Mouse (Mus musculus): ENCODE results near the gene Calcoco2. TPM values are rescaled to one million over a fixed set of nuclear protein-coding genes. Genes with fewer than 3 reads are reported as not detected.

Gene Calcoco2
- not detected for polyA plus RNA-seq (2014; fragmentation: Illumina TruSeq; extraction: RNeasy Lipid Tissue Mini Kit (QIAGEN cat#74804); ENCODE audit: low replicate concordance)

DNA sequence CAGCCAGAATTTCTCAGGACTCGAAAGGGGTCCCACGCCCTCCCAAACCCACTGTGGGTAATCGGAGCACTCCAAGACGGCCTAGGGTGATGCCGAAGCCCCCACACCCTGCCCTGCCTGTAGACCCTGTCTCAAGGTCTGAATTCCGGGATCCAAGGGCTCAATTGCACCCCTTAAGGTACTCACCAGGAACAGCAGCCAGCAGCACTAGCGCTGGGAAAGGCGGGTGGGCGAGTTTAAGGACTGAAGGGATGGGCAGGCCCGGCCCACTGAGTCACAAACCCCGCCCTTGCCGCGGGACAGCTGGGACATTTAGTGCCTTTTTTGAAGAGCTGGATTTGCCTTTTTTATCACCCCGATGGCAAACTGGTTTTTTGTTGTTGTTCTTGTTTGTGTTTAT is at the start of gene Calcoco2:
Gene Calcoco2, minus strand, starts transcription at position 214 of the 400 bp plus-strand sequence.

GRCm38 (mm10) chr11:96133239-96133865 is 21.6 kb upstream of the Calcoco2 start, which contains the start of gene Ttll6:
Gene Ttll6, plus strand, starts transcription at chr11:96133786.

GRCm38 (mm10) chr11:96075509-96076220 is 36.1 kb downstream of the Calcoco2 start, which contains the start of gene Atp5g1:
Gene Atp5g1, minus strand, starts transcription at chr11:96075670.

DNA sequence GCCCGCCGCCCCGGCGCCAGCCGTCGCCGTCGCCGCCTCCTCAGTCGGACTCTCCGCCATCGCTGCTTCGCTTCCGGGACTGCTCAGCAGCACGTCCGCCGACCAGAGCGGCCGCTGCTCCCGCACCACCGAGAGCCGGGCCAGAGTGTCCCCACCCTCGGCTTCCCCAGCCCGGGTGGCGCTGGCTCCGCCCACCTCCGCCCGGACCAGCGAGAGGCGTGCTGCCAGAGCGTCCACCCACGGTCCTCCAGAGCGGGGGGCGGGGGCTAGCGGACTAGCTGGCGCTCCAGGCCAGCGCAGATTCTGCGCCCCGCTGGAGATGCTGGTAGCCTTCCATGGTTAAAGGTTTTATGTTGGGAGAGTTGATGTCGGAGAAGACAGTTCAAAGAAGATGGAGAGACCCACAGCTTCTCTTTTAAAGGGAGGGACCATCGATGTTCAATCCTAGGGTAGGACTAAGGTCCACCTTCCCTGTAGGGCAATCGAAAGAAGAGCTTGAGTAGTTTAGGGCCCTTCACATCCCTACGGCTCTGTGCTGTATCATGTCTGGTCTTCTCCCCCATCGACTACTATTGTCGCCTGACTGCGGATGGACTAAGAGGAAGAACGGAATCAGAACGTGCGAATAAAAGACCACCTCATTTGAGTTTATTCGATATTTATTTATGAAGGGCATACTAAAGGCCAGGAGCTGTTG is 46.4 kb downstream of the Calcoco2 start, which contains the start of gene Ube2z:
Gene Ube2z, minus strand, starts transcription at position 174 of the 697 bp plus-strand sequence.

Other genes starting within 250 kb of the Calcoco2 start
- gene B4galnt2, start 197.1 kb downstream of the Calcoco2 start, polyA plus RNA-seq (2014; fragmentation: Illumina TruSeq; extraction: RNeasy Lipid Tissue Mini Kit (QIAGEN cat#74804); ENCODE audit: low replicate concordance) = 312 TPM
- gene Igf2bp1, start 106.0 kb downstream of the Calcoco2 start, polyA plus RNA-seq (2014; fragmentation: Illumina TruSeq; extraction: RNeasy Lipid Tissue Mini Kit (QIAGEN cat#74804); ENCODE audit: low replicate concordance) = not detected
- not detected for gene Gip, start 87.4 kb downstream of the Calcoco2 start, polyA plus RNA-seq (2014; fragmentation: Illumina TruSeq; extraction: RNeasy Lipid Tissue Mini Kit (QIAGEN cat#74804); ENCODE audit: low replicate concordance)
- 16.2 TPM for gene Snf8, start 77.1 kb downstream of the Calcoco2 start, polyA plus RNA-seq (2014; fragmentation: Illumina TruSeq; extraction: RNeasy Lipid Tissue Mini Kit (QIAGEN cat#74804); ENCODE audit: low replicate concordance)
- 16.7 TPM for gene Ube2z, start 46.6 kb downstream of the Calcoco2 start, polyA plus RNA-seq (2014; fragmentation: Illumina TruSeq; extraction: RNeasy Lipid Tissue Mini Kit (QIAGEN cat#74804); ENCODE audit: low replicate concordance)
- 2.2 TPM for gene Atp5g1, start 36.3 kb downstream of the Calcoco2 start, polyA plus RNA-seq (2014; fragmentation: Illumina TruSeq; extraction: RNeasy Lipid Tissue Mini Kit (QIAGEN cat#74804); ENCODE audit: low replicate concordance)
- not detected for gene Ttll6, start 21.8 kb upstream of the Calcoco2 start, polyA plus RNA-seq (2014; fragmentation: Illumina TruSeq; extraction: RNeasy Lipid Tissue Mini Kit (QIAGEN cat#74804); ENCODE audit: low replicate concordance)
- not detected for gene Hoxb13, start 82.4 kb upstream of the Calcoco2 start, polyA plus RNA-seq (2014; fragmentation: Illumina TruSeq; extraction: RNeasy Lipid Tissue Mini Kit (QIAGEN cat#74804); ENCODE audit: low replicate concordance)
- not detected for gene Hoxb9, start 159.5 kb upstream of the Calcoco2 start, polyA plus RNA-seq (2014; fragmentation: Illumina TruSeq; extraction: RNeasy Lipid Tissue Mini Kit (QIAGEN cat#74804); ENCODE audit: low replicate concordance)
- gene Hoxb8, start 169.9 kb upstream of the Calcoco2 start, polyA plus RNA-seq (2014; fragmentation: Illumina TruSeq; extraction: RNeasy Lipid Tissue Mini Kit (QIAGEN cat#74804); ENCODE audit: low replicate concordance) = not detected
- 1.3 TPM for gene Hoxb7, start 174.7 kb upstream of the Calcoco2 start, polyA plus RNA-seq (2014; fragmentation: Illumina TruSeq; extraction: RNeasy Lipid Tissue Mini Kit (QIAGEN cat#74804); ENCODE audit: low replicate concordance)
- 0.56 TPM for gene Hoxb6, start 180.5 kb upstream of the Calcoco2 start, polyA plus RNA-seq (2014; fragmentation: Illumina TruSeq; extraction: RNeasy Lipid Tissue Mini Kit (QIAGEN cat#74804); ENCODE audit: low replicate concordance)
- 0.82 TPM for gene Hoxb5, start 191.4 kb upstream of the Calcoco2 start, polyA plus RNA-seq (2014; fragmentation: Illumina TruSeq; extraction: RNeasy Lipid Tissue Mini Kit (QIAGEN cat#74804); ENCODE audit: low replicate concordance)
- gene Hoxb4, start 206.3 kb upstream of the Calcoco2 start, polyA plus RNA-seq (2014; fragmentation: Illumina TruSeq; extraction: RNeasy Lipid Tissue Mini Kit (QIAGEN cat#74804); ENCODE audit: low replicate concordance) = 3.3 TPM
- gene Hoxb3, start 211.4 kb upstream of the Calcoco2 start, polyA plus RNA-seq (2014; fragmentation: Illumina TruSeq; extraction: RNeasy Lipid Tissue Mini Kit (QIAGEN cat#74804); ENCODE audit: low replicate concordance) = 5.1 TPM
- 4.3 TPM for gene Hoxb2, start 238.6 kb upstream of the Calcoco2 start, polyA plus RNA-seq (2014; fragmentation: Illumina TruSeq; extraction: RNeasy Lipid Tissue Mini Kit (QIAGEN cat#74804); ENCODE audit: low replicate concordance)